Mouse (Mus musculus) gastrocnemius, adult 18-20 months (tissue): ENCODE measurements around the gene 9530077C05Rik. TPM values are rescaled to one million over a fixed set of nuclear protein-coding genes. Genes with fewer than 3 reads are reported as not detected.
"Not testable (repeated sequence)": the region's sequence is repeated elsewhere in the genome, so short reads cannot be mapped to it uniquely, and the experiment has no call there.

Source experiments
- DNase-seq: peaks from one replicate; pipeline ENCODE4 v3.0.0; 2021; ENCODE audit warnings: low spot score
- long read RNA-seq, 2 experiments: library from polyadenylated mRNA; stranded (forward); transcript quantifications; one replicate each; pipeline ENCODE4 v2.0.0; 2021
- total RNA-seq, 2 experiments: library from RNA; stranded (reverse); gene quantifications; 2 replicates each; pipeline ENCODE4 v1.2.3; 2021

9530077C05Rik gene
- under 1 TPM; 0.32 to 0.38 TPM for total RNA-seq
- long read RNA-seq, experiment 1 = 0 reads
- long read RNA-seq, experiment 2, partial matches to known transcripts = 0 of 1 reads
- long read RNA-seq, experiment 2, other reads (novel, unspliced or antisense) = 1 of 1 reads

DNA sequence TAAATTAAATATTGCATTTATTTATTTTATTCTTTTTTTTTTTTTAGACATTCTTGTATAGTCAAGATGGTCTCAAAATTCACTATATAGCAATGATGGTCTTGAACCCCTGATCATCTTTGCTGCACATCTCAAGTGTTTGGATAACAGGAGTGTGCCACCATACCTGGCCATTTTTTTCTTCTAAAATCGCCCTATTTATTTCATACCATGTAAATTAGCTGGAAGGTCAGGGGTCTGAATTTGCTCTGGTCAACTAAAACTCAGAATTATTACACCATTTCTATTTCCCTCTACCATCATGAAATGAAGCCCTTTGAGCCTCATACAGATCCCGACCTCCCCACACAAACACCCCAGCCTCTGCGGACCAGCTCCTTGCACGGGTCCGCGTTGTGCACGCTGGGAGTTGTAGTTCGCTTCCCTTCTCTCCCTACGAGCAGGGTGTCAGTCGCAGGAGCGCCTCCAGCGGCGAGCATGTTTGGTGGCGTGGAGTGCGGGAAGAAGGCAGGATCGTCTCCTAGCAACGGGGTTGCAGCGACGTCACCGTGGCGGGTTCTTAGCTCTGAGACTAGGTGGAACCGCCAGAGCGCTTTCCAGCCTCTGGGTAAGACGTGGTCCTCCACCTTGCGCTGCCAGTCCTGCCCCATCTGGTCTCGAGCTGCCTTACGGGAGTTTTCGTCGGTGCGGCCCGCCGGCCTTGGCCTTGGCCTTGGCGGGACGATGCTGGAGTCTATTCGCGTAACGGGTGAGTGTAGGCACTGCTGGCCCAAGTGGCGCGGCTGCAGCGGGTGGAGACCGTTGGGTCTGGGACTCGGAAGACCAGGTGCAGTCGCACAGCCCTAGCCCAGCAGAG lies at the start of gene 9530077C05Rik:
Gene 9530077C05Rik, plus strand, starts transcription at position 512 of the 856 bp plus-strand sequence.
- DNase-seq = peak; percentile 97

DNA sequence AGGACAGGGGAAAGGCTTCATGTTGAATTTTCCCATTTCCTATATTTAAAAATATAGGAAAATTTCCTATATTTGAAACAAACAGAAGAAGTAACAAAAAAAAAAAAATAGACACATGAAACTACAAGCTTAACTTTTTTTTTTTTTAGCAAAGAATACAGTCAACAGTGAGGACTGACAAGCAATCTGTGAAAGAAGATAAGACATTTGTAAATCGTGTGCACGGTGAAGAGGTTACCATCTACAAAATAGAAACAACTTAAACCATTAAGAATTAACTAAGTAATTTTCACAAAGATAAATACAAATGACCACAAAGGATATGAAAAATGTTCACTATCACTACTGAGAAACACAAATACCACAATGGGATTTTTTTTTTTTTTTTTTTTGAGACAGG lies 45.1 kb upstream of the 9530077C05Rik start:
- no peak for DNase-seq

DNA sequence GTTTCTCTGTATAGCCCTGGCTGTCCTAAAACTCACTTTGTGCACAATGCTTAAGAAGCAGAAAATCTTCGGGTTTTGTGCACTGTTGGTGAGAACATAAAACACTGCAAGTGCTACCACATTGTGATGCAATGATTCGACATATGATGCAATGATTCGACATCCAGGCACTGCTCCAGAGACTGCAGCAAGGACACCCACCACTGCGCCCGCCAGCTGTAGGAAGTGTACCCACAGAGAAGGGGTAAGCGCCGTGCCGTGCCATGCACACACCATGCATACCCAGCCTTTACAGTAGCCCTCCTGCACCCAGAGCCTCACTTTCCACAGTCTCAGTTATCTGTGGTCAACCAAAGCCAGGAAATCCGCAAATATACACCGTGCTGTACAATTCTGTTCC lies 44.7 kb upstream of the 9530077C05Rik start:
- no peak for DNase-seq

DNA sequence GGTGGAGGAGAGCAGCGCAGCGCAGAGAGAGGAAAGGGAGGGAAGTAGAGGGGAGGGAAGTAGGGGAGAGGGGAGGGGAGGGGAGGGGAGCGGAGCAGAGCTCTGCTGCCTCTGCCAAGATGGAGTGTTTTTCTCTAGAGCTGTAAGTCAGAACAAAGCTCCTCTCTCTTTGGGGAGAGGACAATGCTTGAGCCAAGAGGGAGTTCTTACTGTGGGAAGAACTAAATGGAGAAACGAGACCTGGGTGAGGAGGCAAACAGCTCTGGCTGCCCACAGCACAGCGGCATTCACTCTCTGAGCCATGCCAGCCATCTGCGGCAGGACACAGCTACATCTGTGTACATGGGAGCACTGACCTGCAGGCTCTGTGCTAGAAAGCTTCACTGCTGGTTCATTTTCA lies 43.3 kb upstream of the 9530077C05Rik start:
- DNase-seq = no peak

DNA sequence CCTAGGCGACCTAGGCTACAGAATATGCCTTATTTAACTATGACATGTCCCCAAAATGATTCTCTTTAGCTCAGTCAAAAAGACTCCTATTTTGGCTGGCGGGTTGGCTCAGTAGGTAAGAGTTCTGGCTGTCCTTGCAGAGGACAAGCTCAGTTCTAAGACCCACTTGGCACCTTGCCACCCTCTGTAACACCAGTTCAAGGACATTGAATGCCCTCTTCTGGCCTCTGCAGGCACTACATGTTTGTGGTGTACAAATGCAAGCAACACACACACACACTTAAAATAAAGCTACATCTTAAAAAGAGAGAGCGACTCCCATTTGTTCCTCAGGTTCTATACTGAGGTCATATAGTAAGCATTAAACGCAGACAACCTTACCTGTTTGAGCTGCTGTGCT lies 38.6 kb upstream of the 9530077C05Rik start:
- no peak for DNase-seq

DNA sequence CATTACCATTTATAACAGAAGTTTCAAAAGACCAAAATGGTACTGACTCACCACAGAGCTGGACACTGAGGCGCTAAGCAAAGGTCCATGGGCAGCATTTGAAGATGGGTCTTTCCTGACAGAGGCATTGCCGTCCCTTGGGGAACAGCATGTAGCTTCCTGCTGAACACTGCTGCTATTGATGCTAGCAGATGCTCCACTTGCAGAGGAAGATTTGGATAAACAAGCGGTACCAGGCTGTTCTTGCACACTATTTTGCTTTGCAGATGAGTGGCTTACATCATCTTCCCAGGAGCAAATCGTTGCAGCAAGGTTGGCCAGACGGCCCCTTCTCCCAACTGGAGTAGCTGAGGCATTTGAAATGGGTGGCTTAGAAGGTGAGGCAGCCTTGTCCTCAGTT lies 35.2 kb upstream of the 9530077C05Rik start:
- DNase-seq = no peak

DNA sequence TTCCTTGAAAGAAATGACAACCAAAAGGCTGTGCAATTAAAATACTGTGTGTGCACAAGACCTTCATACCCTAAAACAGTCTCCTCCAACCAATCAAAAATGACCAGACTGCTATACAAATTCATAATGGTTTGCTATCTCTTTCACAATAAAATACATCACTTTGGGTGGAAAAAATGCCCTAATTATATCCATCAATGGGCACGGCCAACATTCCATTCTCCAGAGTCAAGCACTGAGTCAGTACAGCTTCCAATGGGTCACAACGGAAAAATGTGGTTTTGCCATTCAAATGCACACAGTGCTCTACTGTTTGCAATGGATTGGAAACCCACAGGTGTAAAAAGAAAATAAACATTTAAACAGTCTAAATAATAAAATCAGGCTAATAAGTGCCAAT lies 25.4 kb upstream of the 9530077C05Rik start:
- DNase-seq = no peak

DNA sequence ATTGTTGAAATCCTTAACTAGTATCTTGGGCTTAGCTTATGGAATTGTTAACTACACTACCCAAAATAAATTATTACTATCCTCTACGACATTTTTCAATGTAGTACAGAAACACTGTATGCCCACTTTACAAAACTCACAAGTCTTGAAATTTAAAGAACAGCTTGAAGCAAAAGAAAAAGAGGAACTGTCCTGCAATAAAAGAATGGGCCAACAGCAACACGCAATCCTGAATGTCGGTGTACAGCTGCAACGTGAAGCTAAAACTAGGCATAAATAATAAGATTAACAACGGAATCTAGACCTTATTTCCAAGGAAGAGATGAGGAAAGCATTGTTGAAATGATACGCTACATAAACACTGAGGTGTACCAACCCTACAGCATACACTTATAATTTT lies 23.4 kb upstream of the 9530077C05Rik start:
- no peak for DNase-seq

DNA sequence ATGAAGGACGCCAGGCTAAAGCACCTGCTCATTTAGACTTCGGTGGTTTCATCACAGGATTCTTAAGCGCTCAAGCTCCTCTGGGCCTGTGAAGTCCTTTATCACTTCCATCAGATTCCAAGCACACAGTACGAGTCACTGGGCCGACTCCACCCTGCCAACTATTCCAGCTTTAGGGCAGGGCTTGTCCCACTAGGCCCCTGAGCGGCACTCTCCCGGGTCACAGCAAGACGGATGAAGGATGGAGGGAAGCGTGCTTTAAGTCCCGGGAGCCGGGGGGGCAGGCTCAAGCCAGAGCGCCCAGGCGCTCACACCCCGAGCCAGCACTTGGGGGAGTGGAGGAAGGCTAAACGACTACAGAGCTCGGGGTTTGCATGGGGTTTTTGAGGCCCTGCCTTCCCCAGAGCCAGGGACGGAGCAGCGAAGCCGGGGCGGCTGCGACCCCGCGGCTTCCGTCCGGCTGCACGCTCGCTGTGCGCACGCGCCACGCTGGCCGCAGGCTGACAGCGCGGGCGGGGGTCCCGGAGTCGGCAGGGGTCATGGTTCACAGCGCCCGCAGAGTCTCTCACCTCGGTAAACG lies 22.8 kb upstream of the 9530077C05Rik start:
- DNase-seq = no peak

DNA sequence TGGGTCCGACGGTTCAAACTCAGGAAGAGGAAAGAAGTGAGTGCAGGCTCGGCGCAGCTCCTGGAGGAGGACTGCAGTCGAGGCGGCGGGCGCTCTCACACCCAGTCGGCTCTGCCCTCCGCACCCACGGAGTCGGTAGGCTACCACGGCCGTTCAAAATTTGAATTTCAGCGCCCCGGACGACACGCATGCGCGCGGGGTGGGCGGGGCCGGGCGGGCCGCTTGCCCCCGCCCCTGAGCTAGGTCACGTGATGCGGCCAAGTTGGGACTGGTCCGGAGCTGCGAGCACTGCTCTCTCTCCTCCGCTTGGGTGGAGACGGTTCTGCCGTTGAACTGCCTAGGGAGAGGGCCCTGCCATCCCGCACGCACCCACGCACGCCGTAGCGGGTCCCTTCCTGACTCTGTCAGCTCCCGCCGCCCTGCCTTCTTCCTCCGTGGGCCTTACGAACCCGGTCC lies 22.3 kb upstream of the 9530077C05Rik start, which contains the start of gene Anln:
Gene Anln, minus strand, starts transcription at position 168 of the 456 bp plus-strand sequence.
- DNase-seq = peak; percentile 91

DNA sequence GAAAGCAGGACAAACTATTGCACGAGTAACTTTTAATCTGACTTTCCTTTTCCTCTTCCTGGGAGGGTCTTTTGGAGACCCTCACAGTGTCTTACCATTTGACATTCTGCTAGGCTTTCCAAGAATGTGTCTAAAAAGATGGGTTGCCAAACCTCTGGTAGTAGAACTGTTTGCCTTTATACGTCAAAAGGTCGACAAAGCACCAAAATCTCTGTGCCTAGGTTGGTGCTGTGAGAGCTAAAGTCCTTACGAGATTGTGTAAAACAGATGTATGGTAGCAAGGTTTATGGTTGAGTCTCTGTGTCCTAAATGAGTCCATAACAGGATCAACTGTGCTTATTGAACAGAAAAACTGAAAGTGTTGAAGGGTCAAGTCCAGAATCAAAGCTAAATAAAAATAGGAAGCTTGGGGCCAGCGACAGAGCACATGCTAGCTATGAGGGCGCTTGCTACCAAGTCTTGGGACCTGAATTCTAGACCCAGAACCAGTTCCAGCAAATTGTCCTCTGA lies 21.5 kb upstream of the 9530077C05Rik start:
- DNase-seq = no peak

DNA sequence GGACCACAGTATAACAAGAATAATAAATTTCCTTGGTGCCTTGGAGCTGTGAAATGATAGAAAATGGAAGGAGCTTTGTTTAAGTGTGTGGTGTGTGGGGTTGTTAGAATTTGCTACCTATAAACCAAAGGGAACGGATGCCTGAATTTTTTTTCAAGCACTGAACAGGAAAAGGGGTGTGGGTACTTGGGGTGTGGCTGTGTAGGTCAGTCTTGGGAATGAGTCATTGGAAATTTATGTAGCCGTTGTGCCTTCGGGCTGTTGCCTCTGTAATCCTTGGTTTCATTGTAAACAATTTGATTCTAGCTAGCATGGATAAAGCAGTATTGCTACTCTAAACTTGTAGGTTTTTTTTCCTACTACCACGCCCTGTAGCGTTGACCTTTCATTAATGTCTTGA lies 20.9 kb upstream of the 9530077C05Rik start:
- no peak for DNase-seq

DNA sequence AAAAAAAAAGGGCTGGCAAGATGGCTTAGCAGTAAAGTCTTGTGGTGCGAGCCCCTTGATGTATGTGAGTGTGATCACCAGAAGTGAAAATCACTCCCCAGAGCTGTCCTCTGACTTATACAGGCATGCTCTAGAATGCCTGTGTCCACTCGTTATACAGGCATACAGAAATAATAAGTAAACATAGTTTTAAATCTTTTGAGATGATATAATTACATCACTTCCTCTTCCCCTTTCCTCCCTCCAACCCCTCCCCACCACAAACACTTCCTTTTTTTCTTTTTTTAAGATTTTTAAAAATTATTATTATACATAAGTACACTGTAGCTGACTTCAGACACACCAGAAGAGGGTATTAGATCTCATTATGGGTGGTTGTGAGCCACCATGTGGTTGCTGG lies 16.6 kb upstream of the 9530077C05Rik start:
- no peak for DNase-seq

DNA sequence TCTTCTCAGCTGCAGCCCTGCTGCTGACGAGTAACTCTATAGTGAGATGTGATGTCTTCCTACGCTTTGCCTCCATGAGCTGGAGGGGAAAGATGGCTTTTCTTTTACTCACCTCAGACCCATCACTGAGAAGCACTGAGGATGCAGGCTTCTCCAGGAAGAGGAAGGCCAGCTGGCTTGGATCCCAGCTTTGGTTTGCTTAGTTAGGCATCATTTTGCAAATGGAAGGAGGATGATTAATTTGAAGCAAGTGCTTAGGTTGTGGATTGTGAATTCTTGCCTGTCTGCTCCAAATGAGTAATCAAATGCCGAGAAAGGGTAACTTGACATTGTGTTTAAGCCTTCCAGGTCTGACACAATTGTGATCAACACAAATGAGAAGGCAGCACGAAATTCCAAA lies 12.3 kb upstream of the 9530077C05Rik start:
- no peak for DNase-seq

DNA sequence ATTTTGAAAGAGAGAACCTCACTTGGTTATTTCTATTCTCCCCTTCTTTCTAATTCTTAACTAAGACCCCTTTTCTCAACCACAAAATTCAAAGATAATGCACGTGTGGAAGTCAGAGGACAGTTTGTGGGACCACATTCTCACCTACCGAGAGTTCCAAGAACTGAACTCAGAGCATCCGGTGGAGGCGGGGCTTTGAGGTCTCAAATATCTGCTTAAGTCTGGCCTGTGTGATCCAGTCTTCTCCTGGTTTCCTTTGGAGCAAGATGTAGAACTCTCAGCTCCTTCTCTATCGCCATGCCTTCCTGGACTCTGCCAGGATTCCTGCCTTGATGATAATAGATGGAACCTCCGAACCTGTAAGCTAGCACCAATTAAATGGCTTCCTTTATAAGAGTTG lies 9.3 kb upstream of the 9530077C05Rik start:
- no peak for DNase-seq

DNA sequence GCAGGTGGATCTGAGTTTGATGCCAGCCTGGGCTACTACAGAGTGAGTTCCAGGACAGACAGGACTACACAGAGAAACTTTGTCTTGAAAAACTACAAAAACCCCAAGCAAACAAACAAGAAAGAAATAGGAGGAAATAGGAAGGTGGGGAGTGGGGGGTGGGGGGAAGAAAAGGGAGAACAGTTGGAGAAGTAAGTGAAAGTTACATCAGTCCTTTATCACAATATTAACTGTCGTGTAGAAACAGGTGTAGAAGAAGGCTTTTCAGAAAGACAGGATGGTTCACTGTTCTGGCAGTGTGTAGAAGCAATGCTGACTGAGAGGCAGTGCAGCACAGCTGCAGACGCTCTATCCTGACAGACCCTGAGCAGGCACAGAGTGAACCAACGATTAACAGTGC lies 8.3 kb upstream of the 9530077C05Rik start:
- DNase-seq = no peak

DNA sequence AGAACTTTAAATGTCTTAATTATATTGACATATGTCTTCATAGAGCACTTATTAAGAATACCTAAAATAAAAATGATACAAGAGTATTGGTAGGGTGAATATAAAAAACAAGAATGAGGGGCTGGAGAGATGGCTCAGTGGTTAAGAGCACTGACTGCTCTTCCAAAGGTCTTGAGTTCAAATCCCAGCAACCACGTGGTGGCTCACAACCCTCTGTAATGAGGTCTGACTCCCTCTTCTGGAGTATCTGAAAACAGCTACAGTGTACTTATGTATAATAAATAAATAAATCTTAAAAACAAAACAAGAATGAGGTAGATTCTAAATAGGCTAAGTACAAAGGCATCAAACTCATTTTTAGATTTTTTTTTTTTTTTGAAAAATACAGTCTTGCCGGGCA lies 7.8 kb upstream of the 9530077C05Rik start:
- not testable (repeated sequence) for DNase-seq

DNA sequence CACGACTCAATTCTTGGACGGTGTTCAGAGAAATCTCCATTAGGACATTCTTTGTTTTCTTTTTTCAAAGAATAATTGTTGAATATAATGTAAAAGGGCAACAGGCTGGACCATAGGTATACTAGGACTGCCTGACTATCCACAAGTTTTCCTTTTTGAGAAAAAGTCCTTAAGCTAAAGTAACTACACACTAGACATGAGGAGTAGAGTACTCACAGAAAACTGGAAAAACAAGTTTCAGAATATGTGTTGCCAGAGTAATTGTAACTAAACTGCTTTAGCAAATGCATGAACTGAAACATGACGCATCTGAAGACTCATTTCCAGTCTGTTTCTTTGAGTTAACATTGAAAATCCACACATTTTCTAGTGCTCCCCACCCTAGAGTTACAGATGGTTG lies 5.9 kb upstream of the 9530077C05Rik start:
- DNase-seq = no peak

DNA sequence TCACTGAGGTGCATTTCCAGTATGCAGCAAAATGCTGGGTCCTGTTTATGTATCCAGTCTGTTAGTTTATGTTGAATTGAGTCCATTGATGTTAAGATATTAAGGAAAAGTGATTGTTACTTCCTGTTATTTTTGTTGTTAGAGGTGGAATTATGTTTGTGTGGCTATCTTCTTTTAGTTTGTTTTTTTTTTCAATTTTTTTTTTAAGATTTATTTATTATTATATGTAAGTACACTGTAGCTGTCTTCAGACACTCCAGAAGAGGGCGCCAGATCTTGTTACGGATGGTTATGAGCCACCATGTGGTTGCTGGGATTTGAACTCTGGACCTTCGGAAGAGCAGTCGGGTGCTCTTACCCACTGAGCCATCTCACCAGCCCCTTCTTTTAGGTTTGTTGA lies 3.7 kb upstream of the 9530077C05Rik start:
- DNase-seq = not testable (repeated sequence)

DNA sequence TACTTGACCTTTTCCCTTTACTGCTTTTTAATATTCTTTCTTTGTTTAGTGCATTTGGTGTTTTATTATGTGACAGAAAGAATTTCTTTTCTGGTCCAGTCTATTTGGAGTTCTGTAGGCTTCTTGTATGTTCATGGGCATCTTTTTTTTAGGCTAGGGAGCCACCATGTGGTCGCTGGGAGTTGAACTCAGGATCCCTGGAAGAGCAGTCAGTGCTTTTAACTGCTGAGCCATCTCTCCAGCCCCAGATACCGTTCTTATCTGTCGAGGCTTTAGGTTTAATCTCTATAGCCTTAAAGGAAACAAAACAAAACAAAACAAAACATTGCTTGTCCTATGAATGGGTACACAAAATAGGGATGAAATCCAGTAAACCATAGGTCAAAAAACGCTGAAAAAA lies 3.0 kb upstream of the 9530077C05Rik start:
- DNase-seq = not testable (repeated sequence)

DNA sequence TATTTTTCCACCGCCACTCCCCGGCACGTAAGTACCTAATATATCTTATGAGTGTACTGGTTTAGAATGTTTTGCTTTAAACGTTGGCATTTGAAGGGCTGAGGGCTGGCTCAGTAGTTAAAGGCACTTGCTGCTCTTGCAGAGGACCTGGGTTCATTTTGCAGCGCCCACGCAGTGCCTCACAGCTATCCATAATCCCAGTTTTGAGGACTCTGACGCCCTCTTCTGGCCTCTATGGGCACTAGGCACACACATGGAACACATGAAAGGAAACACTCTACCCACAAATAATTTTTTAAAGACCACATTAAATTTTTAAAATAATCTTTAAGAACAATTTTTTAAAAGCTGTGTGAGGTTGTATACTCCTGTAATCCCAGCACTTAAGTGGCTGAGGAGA lies 1.8 kb upstream of the 9530077C05Rik start:
- no peak for DNase-seq

DNA sequence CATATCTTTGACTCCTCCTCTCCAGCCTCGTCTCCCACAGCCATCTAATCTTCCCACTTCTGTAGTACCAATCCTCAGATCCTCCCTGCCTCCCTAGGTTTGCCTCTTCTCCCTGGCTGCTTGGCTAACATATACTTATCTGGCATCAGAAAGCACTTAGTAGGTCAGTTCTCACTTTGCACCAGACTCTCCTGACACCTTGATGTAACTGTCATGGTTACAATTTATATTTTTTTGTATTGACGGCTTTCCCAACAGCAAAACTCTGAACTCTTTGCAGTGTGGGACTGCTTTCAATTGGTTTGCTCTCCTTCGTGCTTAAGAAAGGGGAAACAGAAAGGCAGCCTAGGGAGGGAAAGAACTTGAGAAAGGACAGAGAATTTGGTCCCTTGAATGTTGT lies 4.9 kb downstream of the 9530077C05Rik start:
- no peak for DNase-seq

DNA sequence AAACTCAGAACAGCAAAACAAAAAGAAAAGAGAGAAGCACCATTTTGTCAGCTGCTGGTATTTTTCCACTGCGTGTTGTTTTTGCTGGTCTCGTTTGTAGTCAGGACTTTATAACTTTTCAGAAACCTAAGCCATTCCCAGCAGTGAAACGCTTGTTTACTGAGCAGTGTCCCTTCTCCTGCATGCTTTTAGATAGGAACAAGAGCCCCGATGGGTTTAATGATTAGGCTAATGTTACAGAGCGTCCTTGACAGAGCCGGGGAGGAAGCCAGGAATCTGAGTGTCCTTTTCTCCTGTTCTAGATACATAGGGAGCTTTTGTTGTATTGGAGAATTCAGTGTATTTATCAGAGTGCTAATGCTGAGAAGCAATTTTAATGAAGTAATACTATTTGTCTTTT lies 6.2 kb downstream of the 9530077C05Rik start:
- DNase-seq = no peak
